Comparison of ENCODE assay signal across 26 mouse cellular contexts in genomic region chr14:10149872-10150271, GRCm38 (mm10).
A peak's percentile ranks its signal among the peaks of the same experiment; 100 is the strongest.
DNase-seq lines count a peak whose midpoint lies in the region; ATAC-seq and TF ChIP-seq lines count a peak whose summit lies in the region.
"Had no signal": no experiment of that assay in that cellular context is flagged by ENCODE, and none has a peak within 500 bp of the region (broad histone marks: within the 10 kb centered on the region; RNA-seq: fewer than 3 reads in every experiment).

No protein-coding gene starts in this region.

- ATAC-seq in midbrain, embryonic 14.5 days (ENCODE audit: low FRiP score, low TSS enrichment), result no peak
- no peak for ATAC-seq in midbrain, embryonic 15.5 days (replicated peaks)
- ATAC-seq in hindbrain, embryonic 12.5 days (ENCODE audit: low FRiP score), result 0 out of 2 replicates have a peak, but pooled peaks have one; percentile 38
- ATAC-seq in stomach, postnatal 0 days (ENCODE audit: low FRiP score, low TSS enrichment), result no peak
- ATAC-seq: activated CD4-positive, CD25-positive, alpha-beta regulatory T cell, adult 4 months; forebrain, embryonic 14.5 days; intestine, embryonic 16.5 days had no signal

- WGBS in midbrain, embryonic 14.5 days, result 22% methylated on average over 5 of the region's 5 CpGs
- 42% methylated on average over 5 of the region's 5 CpGs for WGBS in midbrain, embryonic 15.5 days
- WGBS in hindbrain, embryonic 12.5 days, result 28% methylated on average over 5 of the region's 5 CpGs
- WGBS in stomach, postnatal 0 days, result 34% methylated on average over 5 of the region's 5 CpGs
- WGBS in heart, adult 2 months, result 63% methylated on average over 5 of the region's 5 CpGs

- no peak for TF ChIP-seq CTCF in stomach, postnatal 0 days (IDR thresholded peaks at IDR 0.05; ENCODE audit: low read depth)
- TF ChIP-seq CTCF in heart, adult 2 months (IDR thresholded peaks at IDR 0.05), result no peak

- no peak for TF ChIP-seq POLR2A in heart, adult 2 months (IDR thresholded peaks at IDR 0.05; ENCODE audit: insufficient read depth, low read depth, low read length)

- DNase-seq in midbrain, embryonic 14.5 days, result peak; percentile 30
- peak; percentile 44 for DNase-seq in embryo, embryonic 11 days
- DNase-seq in retina, embryonic 14.5 days (ENCODE audit: low spot score), result peak; percentile 79
- DNase-seq in stomach, postnatal 0 days (ENCODE audit: low spot score), result no peak
- DNase-seq in heart, adult 2 months, result no peak
- no peak for DNase-seq in cerebellum, adult 11-12 months
- DNase-seq: adrenal gland, adult 8-10 months; B cell, adult 2 months; cerebellum, adult 2 months; cerebellum, postnatal 36 days; gastrocnemius, adult 2 months; heart, postnatal 10 days; kidney, postnatal 25 days; lung, postnatal 10 days had no signal

- H3K27me3 ChIP-seq in midbrain, embryonic 14.5 days (ENCODE audit: control insufficient read depth, insufficient read depth, low read length), result no peaks in the 10 kb centered on the region
- H3K27me3 ChIP-seq in midbrain, embryonic 15.5 days (replicated peaks), result no peaks in the 10 kb centered on the region
- no peaks in the 10 kb centered on the region for H3K27me3 ChIP-seq in hindbrain, embryonic 12.5 days
- H3K27me3 ChIP-seq in stomach, postnatal 0 days (ENCODE audit: control insufficient read depth, insufficient read depth, low read length), result no peaks in the 10 kb centered on the region
- H3K27me3 ChIP-seq in heart, adult 2 months (ENCODE audit: control insufficient read depth, insufficient read depth, low read length), result no peaks in the 10 kb centered on the region
- H3K27me3 ChIP-seq: CH12.LX; embryonic facial prominence, embryonic 15.5 days; heart, embryonic 12.5 days; hindbrain, embryonic 15.5 days; neural tube, embryonic 12.5 days had no signal

- no peak overlapping the region for H3K4me2 ChIP-seq in midbrain, embryonic 14.5 days (ENCODE audit: low read length)
- H3K4me2 ChIP-seq in midbrain, embryonic 15.5 days, result no peak overlapping the region
- H3K4me2 ChIP-seq in hindbrain, embryonic 12.5 days (replicated peaks), result no peak overlapping the region
- H3K4me2 ChIP-seq in stomach, postnatal 0 days (replicated peaks; ENCODE audit: low read depth), result no peak overlapping the region
- H3K4me2 ChIP-seq: embryonic facial prominence, embryonic 15.5 days; heart, embryonic 12.5 days; hindbrain, embryonic 15.5 days; neural tube, embryonic 12.5 days had no signal

- no peak overlapping the region for H3K27ac ChIP-seq in midbrain, embryonic 14.5 days (replicated peaks; ENCODE audit: low read depth, low read length)
- H3K27ac ChIP-seq in midbrain, embryonic 15.5 days, result no peak overlapping the region
- H3K27ac ChIP-seq in hindbrain, embryonic 12.5 days, result no peak overlapping the region
- no peak overlapping the region for H3K27ac ChIP-seq in stomach, postnatal 0 days (replicated peaks)
- no peak overlapping the region for H3K27ac ChIP-seq in heart, adult 2 months
- H3K27ac ChIP-seq: embryonic facial prominence, embryonic 15.5 days; gastrocnemius, adult 2 months; hindbrain, embryonic 15.5 days; layer of hippocampus, adult 2 months; neural tube, embryonic 12.5 days had no signal

- H3K9me3 ChIP-seq in midbrain, embryonic 14.5 days (ENCODE audit: control insufficient read depth, low read length), result no peaks in the 10 kb centered on the region
- no peaks in the 10 kb centered on the region for H3K9me3 ChIP-seq in midbrain, embryonic 15.5 days
- H3K9me3 ChIP-seq in hindbrain, embryonic 12.5 days (replicated peaks), result no peaks in the 10 kb centered on the region
- H3K9me3 ChIP-seq in stomach, postnatal 0 days (ENCODE audit: control insufficient read depth, low read length), result no peaks in the 10 kb centered on the region
- H3K9me3 ChIP-seq: embryonic facial prominence, embryonic 15.5 days; G1E; heart, embryonic 12.5 days; hindbrain, embryonic 15.5 days; neural tube, embryonic 12.5 days had no signal

- H3K79me2 ChIP-seq in heart, adult 2 months (replicated peaks; ENCODE audit: control insufficient read depth, insufficient read depth, low read length), result no peaks in the 10 kb centered on the region

- H3K4me1 ChIP-seq in midbrain, embryonic 14.5 days (ENCODE audit: control insufficient read depth, insufficient read depth, low read length), result no peaks in the 10 kb centered on the region
- H3K4me1 ChIP-seq in midbrain, embryonic 15.5 days, result no peaks in the 10 kb centered on the region
- H3K4me1 ChIP-seq in hindbrain, embryonic 12.5 days, result no peaks in the 10 kb centered on the region
- H3K4me1 ChIP-seq in stomach, postnatal 0 days (replicated peaks; ENCODE audit: control insufficient read depth, insufficient read depth), result no peaks in the 10 kb centered on the region
- H3K4me1 ChIP-seq in heart, adult 2 months (ENCODE audit: control insufficient read depth, insufficient read depth, low read length), result no peaks in the 10 kb centered on the region
- H3K4me1 ChIP-seq: embryonic facial prominence, embryonic 15.5 days; heart, embryonic 12.5 days; hindbrain, embryonic 15.5 days; neural tube, embryonic 12.5 days had no signal

- no peak overlapping the region for H3K9ac ChIP-seq in midbrain, embryonic 14.5 days (replicated peaks; ENCODE audit: low read length)
- H3K9ac ChIP-seq in midbrain, embryonic 15.5 days, result no peak overlapping the region
- no peak overlapping the region for H3K9ac ChIP-seq in hindbrain, embryonic 12.5 days
- H3K9ac ChIP-seq in stomach, postnatal 0 days (ENCODE audit: low read length), result no peak overlapping the region
- no peak overlapping the region for H3K9ac ChIP-seq in heart, adult 2 months (ENCODE audit: low read depth, low read length)
- H3K9ac ChIP-seq: embryonic facial prominence, embryonic 15.5 days; heart, embryonic 12.5 days; hindbrain, embryonic 15.5 days; neural tube, embryonic 12.5 days had no signal

- H3K4me3 ChIP-seq in midbrain, embryonic 14.5 days (replicated peaks; ENCODE audit: low read depth, low read length), result no peak overlapping the region
- no peak overlapping the region for H3K4me3 ChIP-seq in midbrain, embryonic 15.5 days
- no peak overlapping the region for H3K4me3 ChIP-seq in hindbrain, embryonic 12.5 days
- H3K4me3 ChIP-seq in stomach, postnatal 0 days (ENCODE audit: low read depth, low read length), result no peak overlapping the region
- no peak overlapping the region for H3K4me3 ChIP-seq in heart, adult 2 months
- H3K4me3 ChIP-seq: embryonic facial prominence, embryonic 15.5 days; gastrocnemius, adult 2 months; heart, embryonic 12.5 days; hindbrain, embryonic 15.5 days; layer of hippocampus, adult 2 months; neural tube, embryonic 12.5 days had no signal

- intact Hi-C loops in heart, adult 2 months (cut with DNase I), result no loop called here

- no peak for TF ChIP-seq EP300 in stomach, postnatal 0 days (optimal IDR thresholded peaks at IDR 0.05)
- TF ChIP-seq EP300 in heart, adult 2 months (IDR thresholded peaks at IDR 0.05; ENCODE audit: insufficient read depth, low read depth, low read length), result no peak

- no peaks in the 10 kb centered on the region for H3K36me3 ChIP-seq in midbrain, embryonic 14.5 days (ENCODE audit: control insufficient read depth, insufficient read depth, low read length)
- no peaks in the 10 kb centered on the region for H3K36me3 ChIP-seq in midbrain, embryonic 15.5 days (replicated peaks)
- no peaks in the 10 kb centered on the region for H3K36me3 ChIP-seq in hindbrain, embryonic 12.5 days
- H3K36me3 ChIP-seq in stomach, postnatal 0 days (ENCODE audit: control insufficient read depth, insufficient read depth, low read length), result no peaks in the 10 kb centered on the region
- no peaks in the 10 kb centered on the region for H3K36me3 ChIP-seq in heart, adult 2 months (ENCODE audit: control insufficient read depth, insufficient read depth, low read length)
- H3K36me3 ChIP-seq: embryonic facial prominence, embryonic 15.5 days; G1E; heart, embryonic 12.5 days; hindbrain, embryonic 15.5 days; neural tube, embryonic 12.5 days had no signal

Comparison
In these comparisons a context has a peak if more than half of its experiments do, and no peak if none do; other contexts are left out.
1. DNase-seq: peak in midbrain, embryonic 14.5 days (single experiment), embryo, embryonic 11 days (single experiment) and retina, embryonic 14.5 days (single experiment); none in stomach, postnatal 0 days (single experiment), heart, adult 2 months (0 of 2) and cerebellum, adult 11-12 months (single experiment).